Mouse (Mus musculus): ENCODE results near the gene Itga3. TPM values are rescaled to one million over a fixed set of nuclear protein-coding genes. Genes with fewer than 3 reads are reported as not detected.

Itga3 gene
- polyA plus RNA-seq (2014; fragmentation: Nextera tagmentation; extraction: Ambion mirVana), result 21.5 and 23.3 TPM in 2 replicates

GRCm38 (mm10) chr11:95076536-95077111 is at the start of gene Itga3:
Gene Itga3 (minus strand): TSS chr11:95076801.
- Histone ChIP-seq H3K4me1 (ENCODE audit: control insufficient read depth, insufficient read depth, low read length) (peaks cover 62% of the 10 kb centered on the region), H3K36me3 (ENCODE audit: control insufficient read depth, insufficient read depth, low read length) (no peaks in the 10 kb centered on the region)

GRCm38 (mm10) chr11:95125366-95125948 is 48.9 kb upstream of the Itga3 start:
- 26% methylated on average over 7 of the region's 7 CpGs for WGBS
- Histone ChIP-seq H3K4me1 (ENCODE audit: control insufficient read depth, insufficient read depth, low read length) (peaks cover 19% of the 10 kb centered on the region), H3K27me3 (ENCODE audit: control insufficient read depth, insufficient read depth, low read length) (peaks cover 33% of the 10 kb centered on the region), H3K36me3 (ENCODE audit: control insufficient read depth, insufficient read depth, low read length) (no peaks in the 10 kb centered on the region), H3K27ac (ENCODE audit: low read length) (no peak overlapping the region), H3K9ac (replicated peaks; ENCODE audit: low read depth, low read length) (no peak overlapping the region), H3K4me3 (ENCODE audit: low read depth, low read length) (no peak overlapping the region), H3K4me2 (replicated peaks; ENCODE audit: low read depth, low read length) (no peak overlapping the region), H3K9me3 (ENCODE audit: control insufficient read depth, low read depth, low read length) (no peaks in the 10 kb centered on the region)
- ATAC-seq (ENCODE audit: insufficient number of reproducible peaks, insufficient read depth, low FRiP score, low read depth), result no peak

More at GRCm38 (mm10) chr11:95076536-95077111, at the start of gene Itga3:
- H3K4me2 ChIP-seq (replicated peaks; ENCODE audit: low read depth, low read length), result peak within 1 kb of the TSS; percentile 79
- peak within 1 kb of the TSS; percentile 55 for H3K4me3 ChIP-seq (ENCODE audit: low read depth, low read length)
- ATAC-seq (ENCODE audit: insufficient number of reproducible peaks, insufficient read depth, low FRiP score, low read depth), result peak; percentile 71
- H3K9ac ChIP-seq (replicated peaks; ENCODE audit: low read depth, low read length), result peak within 1 kb of the TSS; percentile 57
- no peaks in the 10 kb centered on the region for H3K27me3 ChIP-seq (ENCODE audit: control insufficient read depth, insufficient read depth, low read length)
- under 1% methylated on average over 49 of the region's 51 CpGs for WGBS
- peak within 1 kb of the TSS; percentile 81; the same call in 1 of the 2 replicates for H3K27ac ChIP-seq (ENCODE audit: low read length)
- H3K9me3 ChIP-seq (ENCODE audit: control insufficient read depth, low read depth, low read length), result no peaks in the 10 kb centered on the region

- ATAC-seq (ENCODE audit: insufficient number of reproducible peaks, insufficient read depth, low FRiP score, low read depth), result no peak
- no peaks in the 10 kb centered on the region for H3K36me3 ChIP-seq (ENCODE audit: control insufficient read depth, insufficient read depth, low read length)
- H3K27ac ChIP-seq (ENCODE audit: low read length), result no peak overlapping the region
- no peak overlapping the region for H3K9ac ChIP-seq (replicated peaks; ENCODE audit: low read depth, low read length)
- H3K9me3 ChIP-seq (ENCODE audit: control insufficient read depth, low read depth, low read length), result no peaks in the 10 kb centered on the region
- H3K4me2 ChIP-seq (replicated peaks; ENCODE audit: low read depth, low read length), result peak overlapping the region; percentile 58; the same call in 1 of the 2 replicates
- peak overlapping the region; percentile 36; the same call in 1 of the 2 replicates for H3K4me3 ChIP-seq (ENCODE audit: low read depth, low read length)
- H3K27me3 ChIP-seq (ENCODE audit: control insufficient read depth, insufficient read depth, low read length), result peaks cover 49% of the 10 kb centered on the region
- H3K4me1 ChIP-seq (ENCODE audit: control insufficient read depth, insufficient read depth, low read length), result peaks cover 23% of the 10 kb centered on the region
- 53% methylated on average over 6 of the region's 6 CpGs for WGBS
Measured at GRCm38 (mm10) chr11:95122100-95122489, 45.5 kb upstream of the Itga3 start.

GRCm38 (mm10) chr11:95121161-95122099 is 44.8 kb upstream of the Itga3 start:
- peaks cover 49% of the 10 kb centered on the region for H3K27me3 ChIP-seq (ENCODE audit: control insufficient read depth, insufficient read depth, low read length)
- H3K9ac ChIP-seq (replicated peaks; ENCODE audit: low read depth, low read length), result no peak overlapping the region; the same call in 1 of the 2 replicates
- H3K4me3 ChIP-seq (ENCODE audit: low read depth, low read length), result peak overlapping the region; percentile 36
- H3K4me1 ChIP-seq (ENCODE audit: control insufficient read depth, insufficient read depth, low read length), result peaks cover 17% of the 10 kb centered on the region
- H3K4me2 ChIP-seq (replicated peaks; ENCODE audit: low read depth, low read length), result peak overlapping the region; percentile 58
- 3% methylated on average over 63 of the region's 63 CpGs for WGBS
- H3K9me3 ChIP-seq (ENCODE audit: control insufficient read depth, low read depth, low read length), result no peaks in the 10 kb centered on the region
- no peak overlapping the region for H3K27ac ChIP-seq (ENCODE audit: low read length)
- no peaks in the 10 kb centered on the region for H3K36me3 ChIP-seq (ENCODE audit: control insufficient read depth, insufficient read depth, low read length)
- no peak for ATAC-seq (ENCODE audit: insufficient number of reproducible peaks, insufficient read depth, low FRiP score, low read depth)

GRCm38 (mm10) chr11:95120633-95121020 is 44.0 kb upstream of the Itga3 start:
- no peaks in the 10 kb centered on the region for H3K36me3 ChIP-seq (ENCODE audit: control insufficient read depth, insufficient read depth, low read length)
- H3K9ac ChIP-seq (replicated peaks; ENCODE audit: low read depth, low read length), result no peak overlapping the region; the same call in 1 of the 2 replicates
- H3K27ac ChIP-seq (ENCODE audit: low read length), result no peak overlapping the region
- WGBS, result under 1% methylated on average over 21 of the region's 21 CpGs
- peak overlapping the region; percentile 36 for H3K4me3 ChIP-seq (ENCODE audit: low read depth, low read length)
- H3K9me3 ChIP-seq (ENCODE audit: control insufficient read depth, low read depth, low read length), result no peaks in the 10 kb centered on the region
- peak overlapping the region; percentile 58 for H3K4me2 ChIP-seq (replicated peaks; ENCODE audit: low read depth, low read length)
- no peak for ATAC-seq (ENCODE audit: insufficient number of reproducible peaks, insufficient read depth, low FRiP score, low read depth)
- H3K27me3 ChIP-seq (ENCODE audit: control insufficient read depth, insufficient read depth, low read length), result peaks cover 49% of the 10 kb centered on the region
- peaks cover 13% of the 10 kb centered on the region for H3K4me1 ChIP-seq (ENCODE audit: control insufficient read depth, insufficient read depth, low read length)

GRCm38 (mm10) chr11:95119990-95120632 is 43.5 kb upstream of the Itga3 start, which contains the start of gene Dlx3:
Gene Dlx3 (plus strand): TSS chr11:95120119.
- H3K4me1 ChIP-seq (ENCODE audit: control insufficient read depth, insufficient read depth, low read length), result peaks cover 11% of the 10 kb centered on the region
- ATAC-seq (ENCODE audit: insufficient number of reproducible peaks, insufficient read depth, low FRiP score, low read depth), result peak; percentile 39; the same call in 1 of the 2 replicates
- WGBS, result under 1% methylated on average over 50 of the region's 55 CpGs
- no peaks in the 10 kb centered on the region for H3K36me3 ChIP-seq (ENCODE audit: control insufficient read depth, insufficient read depth, low read length)
- H3K27me3 ChIP-seq (ENCODE audit: control insufficient read depth, insufficient read depth, low read length), result peaks cover 49% of the 10 kb centered on the region
- peak within 1 kb of the TSS; percentile 58 for H3K4me2 ChIP-seq (replicated peaks; ENCODE audit: low read depth, low read length)
- H3K27ac ChIP-seq (ENCODE audit: low read length), result no peak within 1 kb of the TSS
- no peak within 1 kb of the TSS; the same call in 1 of the 2 replicates for H3K9ac ChIP-seq (replicated peaks; ENCODE audit: low read depth, low read length)
- H3K4me3 ChIP-seq (ENCODE audit: low read depth, low read length), result peak within 1 kb of the TSS; percentile 36
- H3K9me3 ChIP-seq (ENCODE audit: control insufficient read depth, low read depth, low read length), result no peaks in the 10 kb centered on the region

- peaks cover 43% of the 10 kb centered on the region for H3K27me3 ChIP-seq (ENCODE audit: control insufficient read depth, insufficient read depth, low read length)
- H3K27ac ChIP-seq (ENCODE audit: low read length), result no peak overlapping the region
- no peaks in the 10 kb centered on the region for H3K9me3 ChIP-seq (ENCODE audit: control insufficient read depth, low read depth, low read length)
- H3K4me3 ChIP-seq (ENCODE audit: low read depth, low read length), result no peak overlapping the region
- no peak overlapping the region for H3K9ac ChIP-seq (replicated peaks; ENCODE audit: low read depth, low read length)
- H3K4me2 ChIP-seq (replicated peaks; ENCODE audit: low read depth, low read length), result no peak overlapping the region
- H3K4me1 ChIP-seq (ENCODE audit: control insufficient read depth, insufficient read depth, low read length), result peaks cover 11% of the 10 kb centered on the region
- no peak for ATAC-seq (ENCODE audit: insufficient number of reproducible peaks, insufficient read depth, low FRiP score, low read depth)
- WGBS, result 2% methylated on average over 8 of the region's 8 CpGs
- no peaks in the 10 kb centered on the region for H3K36me3 ChIP-seq (ENCODE audit: control insufficient read depth, insufficient read depth, low read length)
Measured at GRCm38 (mm10) chr11:95118505-95118904, 41.9 kb upstream of the Itga3 start.

GRCm38 (mm10) chr11:95117030-95117429 is 40.4 kb upstream of the Itga3 start:
- H3K9me3 ChIP-seq (ENCODE audit: control insufficient read depth, low read depth, low read length), result no peaks in the 10 kb centered on the region
- peaks cover 29% of the 10 kb centered on the region for H3K27me3 ChIP-seq (ENCODE audit: control insufficient read depth, insufficient read depth, low read length)
- H3K4me2 ChIP-seq (replicated peaks; ENCODE audit: low read depth, low read length), result no peak overlapping the region
- H3K9ac ChIP-seq (replicated peaks; ENCODE audit: low read depth, low read length), result no peak overlapping the region
- peaks cover 11% of the 10 kb centered on the region for H3K4me1 ChIP-seq (ENCODE audit: control insufficient read depth, insufficient read depth, low read length)
- H3K36me3 ChIP-seq (ENCODE audit: control insufficient read depth, insufficient read depth, low read length), result no peaks in the 10 kb centered on the region
- H3K27ac ChIP-seq (ENCODE audit: low read length), result no peak overlapping the region
- 4% methylated on average over 6 of the region's 6 CpGs for WGBS
- ATAC-seq (ENCODE audit: insufficient number of reproducible peaks, insufficient read depth, low FRiP score, low read depth), result peak; percentile 62
- no peak overlapping the region for H3K4me3 ChIP-seq (ENCODE audit: low read depth, low read length)

Data from stomach, embryonic 14.5 days (tissue).